Mouse (Mus musculus): Measurements from ENCODE around the gene Myoz2. TPM values are rescaled to one million over a fixed set of nuclear protein-coding genes. Genes with fewer than 3 reads are reported as not detected.

Gene Myoz2
- polyA plus RNA-seq, 1 experiment from 2014 or later = 0.59 TPM

DNA sequence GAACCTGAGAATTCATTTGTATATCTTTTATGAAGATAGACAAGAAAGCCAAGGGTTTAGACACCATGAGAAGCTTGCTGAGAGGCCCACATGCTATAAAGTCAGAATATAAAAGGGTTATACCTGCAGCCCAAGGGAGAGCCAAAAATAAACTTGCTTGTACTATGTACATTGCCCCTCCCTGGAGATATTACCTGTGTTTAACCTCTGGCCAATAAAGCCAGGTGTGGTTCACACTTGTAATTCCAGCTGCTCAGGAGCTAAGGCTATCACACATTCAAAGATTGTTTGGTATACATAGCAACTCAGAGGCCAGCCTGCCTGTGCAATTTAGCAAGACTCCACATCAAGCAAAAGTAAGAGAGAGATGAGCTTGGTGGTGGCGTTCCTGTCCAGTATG is 24.0 kb upstream of the Myoz2 start:
- Histone ChIP-seq H3K27ac (peak overlapping the region; percentile 71; the same call in 1 of the 2 replicates), H3K36me3 (no peaks in the 10 kb centered on the region), H3K27me3 (replicated peaks) (no peaks in the 10 kb centered on the region), H3K4me3 (replicated peaks) (no peak overlapping the region), H3K4me1 (replicated peaks) (0 out of 2 replicates have a peak, but pooled peaks cover 2% of the 10 kb centered on the region), H3K4me2 (replicated peaks) (no peak overlapping the region), H3K9me3 (no peaks in the 10 kb centered on the region), H3K9ac (no peak overlapping the region)
- ATAC-seq = peak; percentile 95
- 67% methylated on average over 1 of the region's 1 CpGs for WGBS

DNA sequence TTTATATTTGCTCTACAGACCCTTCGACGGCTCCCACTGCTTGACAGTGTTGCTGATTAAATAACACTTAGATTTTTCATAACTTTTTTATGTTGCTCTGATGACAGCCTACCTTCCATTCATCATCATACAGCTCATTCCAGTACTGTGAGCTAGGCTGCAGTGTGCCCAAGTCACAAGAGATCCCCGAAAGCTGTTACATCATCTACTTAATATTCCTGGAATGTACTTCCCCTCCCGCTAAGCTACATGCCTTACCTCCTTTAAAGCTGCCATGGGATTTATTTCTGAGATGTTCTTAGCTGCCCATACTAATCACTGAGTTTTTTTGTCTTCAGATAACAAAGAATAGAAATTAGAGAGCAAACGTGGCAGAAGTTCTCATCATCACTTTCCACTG is 19.4 kb upstream of the Myoz2 start:
- Histone ChIP-seq H3K36me3 (no peaks in the 10 kb centered on the region), H3K27ac (no peak overlapping the region), H3K4me1 (replicated peaks) (no peaks in the 10 kb centered on the region), H3K9ac (no peak overlapping the region), H3K4me3 (replicated peaks) (no peak overlapping the region), H3K9me3 (no peaks in the 10 kb centered on the region), H3K27me3 (replicated peaks) (no peaks in the 10 kb centered on the region), H3K4me2 (replicated peaks) (no peak overlapping the region)
- ATAC-seq = no peak
- WGBS = 66% methylated on average over 5 of the region's 5 CpGs

DNA sequence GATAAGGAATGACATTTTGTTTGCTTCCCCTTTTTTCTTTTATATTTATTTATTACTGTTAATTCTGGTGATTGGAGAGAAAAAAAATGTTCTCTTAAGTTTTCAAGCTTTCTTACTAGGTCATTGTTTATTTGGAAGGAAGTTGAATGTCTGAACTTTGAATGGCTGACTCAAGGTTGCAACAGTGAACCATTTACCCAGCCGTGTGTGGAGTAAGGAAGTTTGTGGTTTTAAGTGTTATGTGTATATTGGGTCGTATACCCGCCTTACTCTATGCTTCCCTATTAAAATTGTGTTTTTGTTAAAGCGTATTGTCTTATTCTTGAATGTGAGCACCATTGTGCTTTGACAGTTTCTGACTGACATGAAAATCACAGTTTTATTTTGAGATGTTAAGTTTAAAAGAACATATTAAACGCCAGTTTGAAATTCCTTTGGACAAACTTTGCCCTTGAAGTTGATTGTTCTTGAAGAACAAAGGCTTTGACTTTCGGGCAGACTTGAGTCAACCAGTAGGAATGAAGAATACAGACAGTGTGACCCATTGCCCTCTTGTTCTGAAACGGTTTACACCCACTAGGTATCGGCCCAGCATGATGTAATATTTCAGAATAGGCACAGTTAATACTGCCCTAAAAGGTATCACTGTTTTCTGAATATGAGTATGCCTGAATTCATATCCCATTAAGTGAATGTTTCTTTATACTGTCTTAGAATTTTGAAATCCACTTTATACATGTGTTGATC is 18.6 kb upstream of the Myoz2 start:
- Histone ChIP-seq H3K4me2 (replicated peaks) (no peak overlapping the region), H3K9ac (no peak overlapping the region), H3K27me3 (replicated peaks) (no peaks in the 10 kb centered on the region), H3K27ac (no peak overlapping the region), H3K4me1 (replicated peaks) (no peaks in the 10 kb centered on the region), H3K4me3 (replicated peaks) (no peak overlapping the region), H3K36me3 (no peaks in the 10 kb centered on the region), H3K9me3 (no peaks in the 10 kb centered on the region)
- WGBS = 61% methylated on average over 8 of the region's 8 CpGs
- ATAC-seq = peak; percentile 57

DNA sequence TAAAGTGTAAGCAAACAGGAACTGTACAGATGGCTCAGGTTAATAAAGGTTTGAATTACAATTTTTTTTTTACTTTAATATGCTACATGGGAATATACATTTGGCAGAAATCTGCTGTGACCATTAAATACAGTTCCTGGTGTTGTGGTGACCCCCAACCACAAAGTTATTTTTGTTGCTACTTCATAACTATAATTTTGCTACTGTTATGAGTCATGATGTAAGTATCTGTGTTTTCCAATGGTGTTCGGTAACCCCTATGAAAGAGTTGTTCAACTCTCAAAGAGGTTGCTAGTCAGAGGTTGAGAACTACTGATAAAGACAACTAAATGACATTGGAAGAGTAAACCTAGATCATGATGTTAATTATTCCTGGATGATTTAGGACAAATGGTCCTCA is 7.5 kb upstream of the Myoz2 start:
- Histone ChIP-seq H3K27ac (no peak overlapping the region), H3K9ac (no peak overlapping the region), H3K4me1 (replicated peaks) (no peaks in the 10 kb centered on the region), H3K27me3 (replicated peaks) (no peaks in the 10 kb centered on the region), H3K36me3 (no peaks in the 10 kb centered on the region), H3K4me2 (replicated peaks) (no peak overlapping the region), H3K9me3 (no peaks in the 10 kb centered on the region), H3K4me3 (replicated peaks) (no peak overlapping the region)
- WGBS = 95% methylated on average over 1 of the region's 1 CpGs
- no peak for ATAC-seq

DNA sequence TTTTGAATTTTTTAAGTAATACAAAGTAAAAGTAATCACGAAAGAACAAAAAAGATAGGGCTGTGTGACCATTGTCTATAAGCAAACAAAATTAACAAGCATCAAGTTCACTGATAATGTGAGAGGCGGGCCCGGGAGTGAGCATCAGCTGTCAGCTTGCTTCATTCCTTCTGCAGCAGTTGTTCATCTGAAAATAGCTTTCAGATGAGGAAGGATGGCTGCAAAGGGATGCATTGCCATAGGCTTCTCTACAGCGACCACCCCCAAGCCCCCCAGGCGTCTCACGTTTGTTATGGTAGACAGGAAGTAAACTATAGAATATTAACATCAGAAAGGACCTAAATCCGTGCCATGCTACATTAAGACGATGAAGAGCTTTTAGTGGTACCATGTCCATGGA is 1.0 kb downstream of the Myoz2 start:
- Histone ChIP-seq H3K9ac (no peak overlapping the region), H3K4me3 (replicated peaks) (no peak overlapping the region), H3K27ac (no peak overlapping the region), H3K9me3 (no peaks in the 10 kb centered on the region), H3K27me3 (replicated peaks) (no peaks in the 10 kb centered on the region), H3K4me2 (replicated peaks) (no peak overlapping the region), H3K4me1 (replicated peaks) (no peaks in the 10 kb centered on the region), H3K36me3 (no peaks in the 10 kb centered on the region)
- ATAC-seq = no peak
- 80% methylated on average over 8 of the region's 8 CpGs for WGBS

DNA sequence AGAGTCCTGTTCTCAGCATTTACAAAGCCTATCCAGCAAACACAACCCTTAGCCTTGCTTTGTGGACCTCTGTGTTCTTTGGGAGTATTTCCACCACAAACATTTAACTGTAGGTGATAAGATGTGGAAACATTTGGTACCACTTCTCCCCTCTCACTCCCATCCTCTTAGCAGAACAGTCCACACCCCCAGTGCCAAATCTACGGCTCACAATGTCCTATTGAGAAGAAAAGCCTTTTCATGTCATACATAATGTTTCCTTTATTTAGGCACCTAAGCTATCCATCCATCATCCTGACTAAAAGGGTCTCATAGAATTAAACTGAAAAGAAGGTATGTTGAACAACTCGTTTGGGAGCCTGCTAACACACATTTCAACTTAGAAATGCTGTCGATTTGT is 9.2 kb downstream of the Myoz2 start:
- Histone ChIP-seq H3K9ac (no peak overlapping the region), H3K9me3 (no peaks in the 10 kb centered on the region), H3K27ac (no peak overlapping the region), H3K4me3 (replicated peaks) (no peak overlapping the region), H3K4me1 (replicated peaks) (no peaks in the 10 kb centered on the region), H3K27me3 (replicated peaks) (no peaks in the 10 kb centered on the region), H3K4me2 (replicated peaks) (no peak overlapping the region), H3K36me3 (no peaks in the 10 kb centered on the region)
- WGBS = 78% methylated on average over 3 of the region's 3 CpGs
- ATAC-seq = no peak

DNA sequence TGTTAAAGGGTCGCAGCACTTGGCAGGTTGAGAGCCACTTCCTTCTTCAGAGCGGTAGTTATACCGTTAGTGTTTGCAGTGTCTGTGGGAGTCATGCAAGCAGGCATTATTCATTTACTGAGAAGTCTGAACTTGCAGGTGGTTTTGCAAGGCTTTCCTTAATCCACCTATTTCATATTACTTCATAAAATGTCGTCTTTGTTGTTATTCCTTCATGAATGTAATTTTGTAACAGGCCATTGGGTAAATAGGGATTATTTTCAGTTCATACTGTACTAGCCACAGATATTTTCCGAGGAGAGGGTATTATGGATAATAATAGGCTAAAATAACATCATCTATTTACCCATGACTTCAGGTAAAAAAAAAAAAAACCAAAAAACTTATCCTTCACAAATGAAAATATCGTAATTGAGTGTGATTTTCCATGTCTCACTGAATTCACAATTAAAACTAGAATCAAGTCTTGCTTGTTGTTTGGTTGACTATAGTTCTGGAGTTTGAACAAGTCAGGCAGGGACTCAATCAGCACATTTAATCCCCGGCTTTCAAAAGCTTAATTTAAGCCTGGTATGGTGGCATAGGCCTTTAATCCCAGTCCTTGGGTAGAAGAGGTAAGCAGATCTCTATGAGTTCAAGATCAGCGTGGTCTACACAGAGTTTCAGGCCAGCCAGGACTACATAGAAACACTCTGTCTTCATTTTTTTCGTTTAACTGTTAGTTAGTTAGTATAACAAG is 10.2 kb downstream of the Myoz2 start:
- Histone ChIP-seq H3K4me3 (replicated peaks) (no peak overlapping the region), H3K4me2 (replicated peaks) (no peak overlapping the region), H3K27me3 (replicated peaks) (no peaks in the 10 kb centered on the region), H3K4me1 (replicated peaks) (no peaks in the 10 kb centered on the region), H3K9me3 (no peaks in the 10 kb centered on the region), H3K27ac (no peak overlapping the region), H3K9ac (no peak overlapping the region), H3K36me3 (no peaks in the 10 kb centered on the region)
- no peak for ATAC-seq
- 79% methylated on average over 9 of the region's 9 CpGs for WGBS

DNA sequence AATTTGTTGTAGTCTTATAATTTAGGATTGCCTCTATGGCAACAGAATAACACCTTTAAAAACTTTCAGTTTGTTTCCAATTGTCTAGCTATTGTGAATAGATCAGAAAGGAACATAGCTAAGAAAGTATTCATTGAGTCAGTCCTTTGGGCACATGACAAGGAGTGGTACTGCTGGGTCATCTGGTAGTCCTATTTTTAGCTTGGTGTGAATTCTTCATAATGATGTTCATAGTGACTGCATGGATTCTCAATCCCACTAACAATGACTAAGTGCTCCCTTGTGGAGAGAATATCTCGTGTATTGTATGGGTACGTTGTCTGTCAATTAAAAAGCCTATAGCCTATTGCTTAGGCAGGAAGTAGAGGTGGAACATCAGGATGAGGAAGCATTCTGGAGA is 16.0 kb downstream of the Myoz2 start:
- no peak overlapping the region for H3K9ac ChIP-seq
- H3K4me1 ChIP-seq (replicated peaks) = no peaks in the 10 kb centered on the region
- no peaks in the 10 kb centered on the region for H3K36me3 ChIP-seq
- no peaks in the 10 kb centered on the region for H3K9me3 ChIP-seq
- H3K4me3 ChIP-seq (replicated peaks) = no peak overlapping the region
- H3K4me2 ChIP-seq (replicated peaks) = no peak overlapping the region
- 85% methylated on average over 2 of the region's 2 CpGs for WGBS
- H3K27me3 ChIP-seq (replicated peaks) = no peaks in the 10 kb centered on the region
- ATAC-seq = no peak
- no peak overlapping the region for H3K27ac ChIP-seq

DNA sequence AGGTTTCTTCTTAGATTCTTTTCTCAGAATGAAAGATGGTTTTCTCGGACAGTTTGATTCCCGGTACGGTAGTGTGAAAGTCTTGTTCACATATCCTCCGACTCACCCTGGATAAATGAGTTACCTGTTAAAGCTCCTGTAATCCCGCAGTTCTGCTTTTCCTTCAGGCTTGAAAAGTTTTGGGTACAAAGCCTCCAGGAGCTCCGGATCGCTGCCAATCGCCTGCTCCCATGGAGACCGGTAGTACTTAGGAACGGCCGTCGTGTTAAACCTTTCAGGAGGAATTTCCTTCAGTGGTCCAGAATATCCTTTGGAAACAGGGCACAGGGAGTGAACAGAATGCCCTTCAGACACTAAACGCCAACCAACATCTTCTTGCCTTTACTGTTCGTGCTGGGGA is 21.3 kb downstream of the Myoz2 start:
- no peak for ATAC-seq
- Histone ChIP-seq H3K4me1 (replicated peaks) (no peaks in the 10 kb centered on the region), H3K9me3 (no peaks in the 10 kb centered on the region), H3K27me3 (replicated peaks) (no peaks in the 10 kb centered on the region), H3K9ac (no peak overlapping the region), H3K4me3 (replicated peaks) (no peak overlapping the region), H3K4me2 (replicated peaks) (no peak overlapping the region), H3K36me3 (no peaks in the 10 kb centered on the region), H3K27ac (no peak overlapping the region)
- WGBS = 89% methylated on average over 14 of the region's 14 CpGs

DNA sequence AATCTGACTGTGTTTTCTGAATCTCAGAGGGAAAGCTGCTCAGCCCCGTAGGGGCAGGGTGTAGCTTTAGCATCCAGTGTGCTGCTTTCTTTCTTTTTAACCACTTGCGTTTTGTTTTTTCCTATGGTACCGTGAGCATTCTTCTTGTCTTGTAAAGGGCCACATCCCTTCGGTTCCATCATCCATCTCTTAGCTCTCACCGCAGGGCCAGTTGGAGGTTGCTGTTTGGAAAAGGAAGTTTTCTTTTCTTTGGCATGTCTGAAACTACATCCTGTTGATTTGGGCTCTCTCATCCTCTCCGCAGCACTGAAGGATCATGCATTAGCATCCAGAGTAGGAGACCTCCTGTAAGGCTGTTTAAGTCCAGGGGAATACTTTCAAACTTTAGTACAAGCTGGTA is 25.4 kb downstream of the Myoz2 start:
- 54% methylated on average over 6 of the region's 6 CpGs for WGBS
- H3K27ac ChIP-seq = no peak overlapping the region

DNA sequence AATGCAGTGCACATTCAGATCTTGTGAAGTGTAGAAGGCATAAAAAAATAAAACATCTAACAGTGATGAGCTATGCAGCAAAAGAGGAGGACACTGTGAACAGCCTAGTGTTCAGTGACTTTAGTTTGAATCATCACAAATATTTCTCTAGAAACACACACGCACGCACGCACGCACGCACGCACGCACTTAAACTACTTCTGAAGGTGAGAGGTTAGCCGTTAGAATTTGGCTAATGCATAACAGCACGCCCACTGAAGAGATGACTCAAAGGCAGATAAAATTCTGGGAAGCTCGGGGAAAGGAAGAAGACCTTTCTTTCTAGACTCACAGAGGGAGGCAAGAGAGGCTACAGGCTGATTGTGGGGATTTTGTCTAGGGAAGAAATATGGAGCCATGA is 27.4 kb downstream of the Myoz2 start:
- no peak for ATAC-seq
- WGBS = 66% methylated on average over 10 of the region's 10 CpGs
- Histone ChIP-seq H3K9ac (no peak overlapping the region), H3K27ac (no peak overlapping the region), H3K4me3 (replicated peaks) (no peak overlapping the region), H3K4me1 (replicated peaks) (no peaks in the 10 kb centered on the region), H3K4me2 (replicated peaks) (no peak overlapping the region), H3K27me3 (replicated peaks) (no peaks in the 10 kb centered on the region), H3K9me3 (no peaks in the 10 kb centered on the region), H3K36me3 (no peaks in the 10 kb centered on the region)

More for the DNA sequence above, 25.4 kb downstream of the Myoz2 start:
- H3K9me3 ChIP-seq = no peaks in the 10 kb centered on the region
- H3K9ac ChIP-seq = no peak overlapping the region
- H3K27me3 ChIP-seq (replicated peaks) = no peaks in the 10 kb centered on the region
- no peaks in the 10 kb centered on the region for H3K4me1 ChIP-seq (replicated peaks)
- no peak overlapping the region for H3K4me2 ChIP-seq (replicated peaks)
- no peak for ATAC-seq
- no peak overlapping the region for H3K4me3 ChIP-seq (replicated peaks)
- no peaks in the 10 kb centered on the region for H3K36me3 ChIP-seq

DNA sequence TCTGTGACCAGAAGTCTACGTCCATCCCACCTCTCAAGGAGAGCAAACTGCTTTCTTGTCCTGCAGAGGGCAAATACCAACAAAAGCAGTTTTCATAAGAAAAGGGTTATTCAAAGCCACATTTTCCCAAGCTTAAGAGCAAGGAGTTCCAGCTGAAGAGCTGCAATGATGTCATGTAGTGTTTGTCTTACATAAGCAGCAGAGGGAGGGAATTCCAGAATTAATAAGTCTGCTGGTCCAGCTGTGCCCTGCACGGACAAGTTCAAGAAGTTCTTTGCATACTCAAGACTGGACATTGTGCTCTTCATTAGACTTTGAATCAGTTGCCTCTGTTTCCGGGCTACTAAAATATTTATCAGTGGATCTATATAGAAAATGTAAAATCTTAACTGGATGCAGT is 33.8 kb downstream of the Myoz2 start:
- Histone ChIP-seq H3K4me2 (replicated peaks) (no peak overlapping the region), H3K27me3 (replicated peaks) (no peaks in the 10 kb centered on the region), H3K9me3 (no peaks in the 10 kb centered on the region), H3K36me3 (no peaks in the 10 kb centered on the region), H3K4me3 (replicated peaks) (no peak overlapping the region), H3K9ac (no peak overlapping the region), H3K27ac (no peak overlapping the region), H3K4me1 (replicated peaks) (no peaks in the 10 kb centered on the region)
- 69% methylated on average over 3 of the region's 3 CpGs for WGBS
- ATAC-seq = no peak

DNA sequence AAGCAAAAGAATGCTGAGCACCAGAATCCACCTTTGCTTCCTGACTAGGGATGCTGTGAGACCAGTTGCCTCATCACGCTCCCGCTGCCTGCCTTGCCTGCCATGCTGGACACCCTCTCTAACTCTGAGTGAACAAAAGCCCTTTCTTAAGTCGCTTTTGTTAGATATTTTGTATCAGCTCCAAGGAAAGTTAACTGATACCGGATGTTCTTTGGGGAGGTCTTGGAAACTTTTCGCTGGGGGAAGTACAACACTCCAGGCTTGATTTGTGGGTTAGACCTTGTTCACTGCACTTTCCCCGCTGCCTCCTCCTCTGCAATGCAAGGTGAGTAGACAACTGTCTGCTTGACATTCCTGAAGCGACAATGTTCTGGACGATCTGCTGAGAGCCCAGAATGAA is 36.3 kb downstream of the Myoz2 start:
- Histone ChIP-seq H3K9me3 (no peaks in the 10 kb centered on the region), H3K4me1 (replicated peaks) (no peaks in the 10 kb centered on the region), H3K27me3 (replicated peaks) (no peaks in the 10 kb centered on the region), H3K9ac (no peak overlapping the region), H3K4me2 (replicated peaks) (no peak overlapping the region), H3K36me3 (no peaks in the 10 kb centered on the region), H3K4me3 (replicated peaks) (no peak overlapping the region), H3K27ac (no peak overlapping the region)
- 74% methylated on average over 8 of the region's 8 CpGs for WGBS
- no peak for ATAC-seq
